In the genomic region with DNA sequence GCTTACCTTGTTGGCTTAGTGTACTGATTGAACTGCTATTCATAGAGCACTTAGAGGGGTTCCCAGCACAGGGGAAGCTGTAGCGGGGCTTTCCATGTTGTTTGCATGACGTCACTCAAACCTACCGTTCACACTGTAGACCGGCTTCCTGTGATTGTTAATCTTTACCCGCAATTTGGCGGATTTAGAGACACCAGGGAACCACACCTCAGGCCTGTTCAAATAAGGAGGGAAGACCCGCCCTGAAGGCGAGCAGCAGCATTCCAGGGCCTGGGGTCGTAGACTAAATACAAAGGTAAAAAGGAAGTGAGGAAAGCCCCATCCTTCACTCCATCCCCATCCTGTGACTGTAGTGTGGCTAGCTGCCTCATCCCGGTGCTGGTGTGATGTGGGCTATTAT, we compare ENCODE assay signal across 20 mouse cellular contexts. TPM values are rescaled to one million over a fixed set of nuclear protein-coding genes. Genes with fewer than 3 reads are reported as not detected.
A peak's percentile ranks its signal among the peaks of the same experiment; 100 is the strongest.
DNase-seq lines count a peak whose midpoint lies in the region; ATAC-seq and TF ChIP-seq lines count a peak whose summit lies in the region.
"Had no signal": no experiment of that assay in that cellular context is flagged by ENCODE, and none has a peak within 500 bp of the region (broad histone marks: within the 10 kb centered on the region; RNA-seq: fewer than 3 reads in every experiment).

No protein-coding gene starts in this region.

- peak overlapping the region; percentile 84 for H3K27ac ChIP-seq in gastrocnemius, adult 2 months
- H3K27ac ChIP-seq: embryonic facial prominence, embryonic 12.5 days; liver, embryonic 12.5 days had no signal

- peak; percentile 74 for ATAC-seq in inflammation-experienced regulatory T-cells, adult 6 months
- ATAC-seq: forebrain, postnatal 0 days; liver, embryonic 12.5 days had no signal

- DNase-seq in gastrocnemius, adult 2 months, result no peak
- no peak for DNase-seq in gastrocnemius, postnatal 4 days (ENCODE audit: low spot score in 2 of 2)
- peak; percentile 75 for DNase-seq in CD4-positive, CD25-positive, alpha-beta regulatory T cell, adult 2 months (ENCODE audit: low read depth, low spot score)
- peak; percentile 67 to 79 for DNase-seq in natural killer cell, adult 2 months (ENCODE audit: low spot score in 2 of 2)
- DNase-seq in spleen, adult 18-20 months, result no peak
- no peak for DNase-seq in ovary, postnatal 10 days (ENCODE audit: low spot score)
- DNase-seq in adrenal gland, adult (ENCODE audit: inconsistent age in 2 of 2, low spot score in 1 of 2), result no peak
- DNase-seq: adrenal gland, postnatal 36 days; cerebellum, postnatal 14 days; forebrain, postnatal 0 days; gastrocnemius, postnatal 10 days; heart, postnatal 4 days; kidney, adult 18-20 months; thymus, adult 18-20 months had no signal

- TF ChIP-seq CTCF in gastrocnemius, adult 2 months (IDR thresholded peaks at IDR 0.05), result no peak

- intact Hi-C loops in gastrocnemius, adult 2 months (cut with DNase I), result no loop called here

- no peak overlapping the region for H3K4me3 ChIP-seq in gastrocnemius, adult 2 months
- H3K4me3 ChIP-seq: embryonic facial prominence, embryonic 12.5 days; liver, embryonic 12.5 days had no signal

RNA-seq across cellular contexts. Expression of gene Gm11213, which starts 9.8 kb away (rescaled TPM):
- total RNA-seq in gastrocnemius, adult 2 months (2021), result not detected
- total RNA-seq in gastrocnemius, postnatal 4 days (2021), result not detected
- polyA plus RNA-seq in inflammation-experienced regulatory T-cells, adult 6 months (2017; shearing (Covaris generic)), result not detected
- total RNA-seq: adrenal gland, postnatal 36 days; forebrain, postnatal 0 days; gastrocnemius, postnatal 10 days; heart, postnatal 4 days; layer of hippocampus, postnatal 25 days; left cerebral cortex, postnatal 36 days had no signal
- polyA plus RNA-seq: embryonic facial prominence, embryonic 12.5 days; forebrain, postnatal 0 days; heart, embryonic 11.5 days; liver, embryonic 12.5 days had no signal

RNA-seq across cellular contexts. Expression of gene Tex48, which starts 27.0 kb away (rescaled TPM):
- not detected for total RNA-seq in gastrocnemius, adult 2 months (2021)
- total RNA-seq in gastrocnemius, postnatal 4 days (2021), result not detected
- polyA plus RNA-seq in inflammation-experienced regulatory T-cells, adult 6 months (2017; shearing (Covaris generic)), result not detected
- total RNA-seq: adrenal gland, postnatal 36 days; forebrain, postnatal 0 days; gastrocnemius, postnatal 10 days; heart, postnatal 4 days; layer of hippocampus, postnatal 25 days; left cerebral cortex, postnatal 36 days had no signal
- polyA plus RNA-seq: embryonic facial prominence, embryonic 12.5 days; forebrain, postnatal 0 days; heart, embryonic 11.5 days; liver, embryonic 12.5 days had no signal

RNA-seq across cellular contexts. Expression of gene Tmem268, which starts 36.7 kb away (rescaled TPM):
- total RNA-seq in gastrocnemius, adult 2 months (2021), result 10 to 100 TPM; 13.3 to 14.7 TPM
- total RNA-seq in gastrocnemius, postnatal 4 days (2021), result 1 to 10 TPM; 7.0 TPM
- polyA plus RNA-seq in inflammation-experienced regulatory T-cells, adult 6 months (2017; shearing (Covaris generic)), result 10 to 100 TPM; 17.1 to 23.9 (median 19.5) TPM

RNA-seq across cellular contexts. Expression of gene Atp6v1g1, which starts 50.7 kb away (rescaled TPM):
- total RNA-seq in gastrocnemius, adult 2 months (2021), result 100 to 1,000 TPM; 212 to 239 TPM
- 100 to 1,000 TPM; 224 to 226 TPM for total RNA-seq in gastrocnemius, postnatal 4 days (2021)
- 100 to 1,000 TPM; 197 to 241 (median 218) TPM for polyA plus RNA-seq in inflammation-experienced regulatory T-cells, adult 6 months (2017; shearing (Covaris generic))

Comparison
In these comparisons a context has a peak if more than half of its experiments do, and no peak if none do; other contexts are left out.
1. DNase-seq: peak in CD4-positive, CD25-positive, alpha-beta regulatory T cell, adult 2 months (single experiment) and natural killer cell, adult 2 months (2 of 2); none in gastrocnemius, adult 2 months (single experiment), gastrocnemius, postnatal 4 days (0 of 2), spleen, adult 18-20 months (0 of 2), ovary, postnatal 10 days (single experiment) and adrenal gland, adult (0 of 2).